Mouse (Mus musculus): ENCODE data around the gene 5830473C10Rik. TPM values are rescaled to one million over a fixed set of nuclear protein-coding genes. Genes with fewer than 3 reads are reported as not detected.

5830473C10Rik gene
- polyA plus RNA-seq, 1 experiment from 2014 or later: not detected

GRCm38 (mm10) chr5:90627423-90627822 is 66.5 kb downstream of the 5830473C10Rik start:
- Histone ChIP-seq H3K4me2 (ENCODE audit: low read depth) (no peak overlapping the region), H3K9ac (ENCODE audit: low read length) (no peak overlapping the region), H3K9me3 (ENCODE audit: control insufficient read depth, low read length) (no peaks in the 10 kb centered on the region), H3K36me3 (ENCODE audit: control insufficient read depth, insufficient read depth, low read length) (no peaks in the 10 kb centered on the region), H3K4me1 (ENCODE audit: control insufficient read depth, insufficient read depth, low read length) (no peaks in the 10 kb centered on the region), H3K27ac (ENCODE audit: low read depth, low read length) (no peak overlapping the region), H3K4me3 (ENCODE audit: low read depth, low read length) (no peak overlapping the region), H3K27me3 (ENCODE audit: control insufficient read depth, insufficient read depth, low read length) (no peaks in the 10 kb centered on the region)
- 88% methylated on average over 4 of the region's 4 CpGs for WGBS
- ATAC-seq (ENCODE audit: insufficient read depth, low FRiP score, low TSS enrichment): no peak
- no peak for DNase-seq (ENCODE audit: low spot score)

GRCm38 (mm10) chr5:90628011-90628410 is 67.1 kb downstream of the 5830473C10Rik start:
- H3K9ac ChIP-seq (ENCODE audit: low read length): no peak overlapping the region
- no peak for ATAC-seq (ENCODE audit: insufficient read depth, low FRiP score, low TSS enrichment)
- no peak for DNase-seq (ENCODE audit: low spot score)
- H3K36me3 ChIP-seq (ENCODE audit: control insufficient read depth, insufficient read depth, low read length): no peaks in the 10 kb centered on the region
- H3K4me1 ChIP-seq (ENCODE audit: control insufficient read depth, insufficient read depth, low read length): no peaks in the 10 kb centered on the region
- WGBS: 81% methylated on average over 3 of the region's 3 CpGs
- no peak overlapping the region for H3K4me2 ChIP-seq (ENCODE audit: low read depth)
- no peak overlapping the region for H3K4me3 ChIP-seq (ENCODE audit: low read depth, low read length)
- H3K27ac ChIP-seq (ENCODE audit: low read depth, low read length): no peak overlapping the region
- H3K27me3 ChIP-seq (ENCODE audit: control insufficient read depth, insufficient read depth, low read length): no peaks in the 10 kb centered on the region
- H3K9me3 ChIP-seq (ENCODE audit: control insufficient read depth, low read length): no peaks in the 10 kb centered on the region

- ATAC-seq (ENCODE audit: insufficient read depth, low FRiP score, low TSS enrichment): no peak
- H3K4me3 ChIP-seq (ENCODE audit: low read depth, low read length): no peak overlapping the region
- no peak for DNase-seq (ENCODE audit: low spot score)
- WGBS: 71% methylated on average over 1 of the region's 1 CpGs
- H3K9ac ChIP-seq (ENCODE audit: low read length): no peak overlapping the region
- no peak overlapping the region for H3K4me2 ChIP-seq (ENCODE audit: low read depth)
- no peaks in the 10 kb centered on the region for H3K4me1 ChIP-seq (ENCODE audit: control insufficient read depth, insufficient read depth, low read length)
- H3K9me3 ChIP-seq (ENCODE audit: control insufficient read depth, low read length): no peaks in the 10 kb centered on the region
- no peaks in the 10 kb centered on the region for H3K36me3 ChIP-seq (ENCODE audit: control insufficient read depth, insufficient read depth, low read length)
- H3K27ac ChIP-seq (ENCODE audit: low read depth, low read length): no peak overlapping the region
- no peaks in the 10 kb centered on the region for H3K27me3 ChIP-seq (ENCODE audit: control insufficient read depth, insufficient read depth, low read length)
These were observed 67.6 kb downstream of the 5830473C10Rik start for GRCm38 (mm10) chr5:90628530-90628929.

- Histone ChIP-seq H3K4me2 (ENCODE audit: low read depth) (no peak overlapping the region), H3K27ac (ENCODE audit: low read depth, low read length) (no peak overlapping the region), H3K9me3 (ENCODE audit: control insufficient read depth, low read length) (no peaks in the 10 kb centered on the region), H3K27me3 (ENCODE audit: control insufficient read depth, insufficient read depth, low read length) (no peaks in the 10 kb centered on the region), H3K9ac (ENCODE audit: low read length) (no peak overlapping the region), H3K4me3 (ENCODE audit: low read depth, low read length) (no peak overlapping the region), H3K36me3 (ENCODE audit: control insufficient read depth, insufficient read depth, low read length) (no peaks in the 10 kb centered on the region), H3K4me1 (ENCODE audit: control insufficient read depth, insufficient read depth, low read length) (no peaks in the 10 kb centered on the region)
- ATAC-seq (ENCODE audit: insufficient read depth, low FRiP score, low TSS enrichment) (no peak), DNase-seq (ENCODE audit: low spot score) (no peak)
- WGBS: 77% methylated on average over 7 of the region's 7 CpGs
These were observed 74.0 kb downstream of the 5830473C10Rik start for GRCm38 (mm10) chr5:90634885-90635284.

GRCm38 (mm10) chr5:90640286-90641217 is 79.6 kb downstream of the 5830473C10Rik start, which contains the start of gene Rassf6:
Rassf6 (minus strand) TSS chr5:90640657.
- 10% methylated on average over 26 of the region's 26 CpGs for WGBS
- ATAC-seq (ENCODE audit: insufficient read depth, low FRiP score, low TSS enrichment): peak; percentile 55
- DNase-seq (ENCODE audit: low spot score): peak; percentile 25
- Histone ChIP-seq H3K4me2 (ENCODE audit: low read depth) (peak within 1 kb of the TSS; percentile 59), H3K36me3 (ENCODE audit: control insufficient read depth, insufficient read depth, low read length) (no peaks in the 10 kb centered on the region), H3K9me3 (ENCODE audit: control insufficient read depth, low read length) (no peaks in the 10 kb centered on the region), H3K4me3 (ENCODE audit: low read depth, low read length) (peak within 1 kb of the TSS; percentile 27), H3K27me3 (ENCODE audit: control insufficient read depth, insufficient read depth, low read length) (no peaks in the 10 kb centered on the region), H3K27ac (ENCODE audit: low read depth, low read length) (no peak within 1 kb of the TSS), H3K4me1 (ENCODE audit: control insufficient read depth, insufficient read depth, low read length) (0 out of 2 replicates have a peak, but pooled peaks cover 4% of the 10 kb centered on the region), H3K9ac (ENCODE audit: low read length) (peak within 1 kb of the TSS; percentile 12; the same call in 1 of the 2 replicates)

- Histone ChIP-seq H3K4me1 (ENCODE audit: control insufficient read depth, insufficient read depth, low read length) (0 out of 2 replicates have a peak, but pooled peaks cover 4% of the 10 kb centered on the region), H3K27me3 (ENCODE audit: control insufficient read depth, insufficient read depth, low read length) (no peaks in the 10 kb centered on the region), H3K9ac (ENCODE audit: low read length) (no peak overlapping the region), H3K4me2 (ENCODE audit: low read depth) (no peak overlapping the region), H3K9me3 (ENCODE audit: control insufficient read depth, low read length) (no peaks in the 10 kb centered on the region), H3K4me3 (ENCODE audit: low read depth, low read length) (no peak overlapping the region), H3K36me3 (ENCODE audit: control insufficient read depth, insufficient read depth, low read length) (no peaks in the 10 kb centered on the region), H3K27ac (ENCODE audit: low read depth, low read length) (no peak overlapping the region)
- 74% methylated on average over 10 of the region's 10 CpGs for WGBS
- ATAC-seq (ENCODE audit: insufficient read depth, low FRiP score, low TSS enrichment) (no peak), DNase-seq (ENCODE audit: low spot score) (no peak)
These were observed 80.3 kb downstream of the 5830473C10Rik start for GRCm38 (mm10) chr5:90641218-90641610.

GRCm38 (mm10) chr5:90645579-90645978 is 84.7 kb downstream of the 5830473C10Rik start:
- no peak overlapping the region for H3K4me3 ChIP-seq (ENCODE audit: low read depth, low read length)
- no peaks in the 10 kb centered on the region for H3K36me3 ChIP-seq (ENCODE audit: control insufficient read depth, insufficient read depth, low read length)
- DNase-seq (ENCODE audit: low spot score) (no peak), ATAC-seq (ENCODE audit: insufficient read depth, low FRiP score, low TSS enrichment) (no peak)
- no peaks in the 10 kb centered on the region for H3K27me3 ChIP-seq (ENCODE audit: control insufficient read depth, insufficient read depth, low read length)
- whole genome bisulfite sequencing: 82% methylated on average over 3 of the region's 3 CpGs
- no peaks in the 10 kb centered on the region for H3K9me3 ChIP-seq (ENCODE audit: control insufficient read depth, low read length)
- H3K27ac ChIP-seq (ENCODE audit: low read depth, low read length): no peak overlapping the region
- H3K4me1 ChIP-seq (ENCODE audit: control insufficient read depth, insufficient read depth, low read length): 0 out of 2 replicates have a peak, but pooled peaks cover under 1% of the 10 kb centered on the region
- no peak overlapping the region for H3K9ac ChIP-seq (ENCODE audit: low read length)
- H3K4me2 ChIP-seq (ENCODE audit: low read depth): no peak overlapping the region

- Histone ChIP-seq H3K4me1 (ENCODE audit: control insufficient read depth, insufficient read depth, low read length) (no peaks in the 10 kb centered on the region), H3K27ac (ENCODE audit: low read depth, low read length) (no peak overlapping the region), H3K9me3 (ENCODE audit: control insufficient read depth, low read length) (no peaks in the 10 kb centered on the region), H3K4me2 (ENCODE audit: low read depth) (no peak overlapping the region), H3K9ac (ENCODE audit: low read length) (no peak overlapping the region), H3K4me3 (ENCODE audit: low read depth, low read length) (no peak overlapping the region), H3K27me3 (ENCODE audit: control insufficient read depth, insufficient read depth, low read length) (no peaks in the 10 kb centered on the region), H3K36me3 (ENCODE audit: control insufficient read depth, insufficient read depth, low read length) (no peaks in the 10 kb centered on the region)
- ATAC-seq (ENCODE audit: insufficient read depth, low FRiP score, low TSS enrichment): no peak
- DNase-seq (ENCODE audit: low spot score): no peak
- 90% methylated on average over 5 of the region's 5 CpGs for WGBS
These were observed 85.5 kb downstream of the 5830473C10Rik start for GRCm38 (mm10) chr5:90646398-90646797.

Data from neural tube, embryonic 11.5 days (tissue).